Mouse (Mus musculus): ENCODE measurements around the gene Prrg2. TPM values are rescaled to one million over a fixed set of nuclear protein-coding genes. Genes with fewer than 3 reads are reported as not detected.

Gene Prrg2
- polyA plus RNA-seq, 1 experiment from 2014 or later: 33.7 TPM

- no peak overlapping the region for H3K4me2 ChIP-seq
- H3K27me3 ChIP-seq: no peaks in the 10 kb centered on the region
- ATAC-seq (replicated peaks; ENCODE audit: low FRiP score): no peak
- WGBS: 89% methylated on average over 4 of the region's 4 CpGs
- H3K4me3 ChIP-seq (replicated peaks): no peak overlapping the region
- peaks cover 20% of the 10 kb centered on the region for H3K4me1 ChIP-seq
- no peaks in the 10 kb centered on the region for H3K9me3 ChIP-seq (replicated peaks)
- no peak overlapping the region for H3K27ac ChIP-seq
- no peak overlapping the region for H3K9ac ChIP-seq
- peaks cover 62% of the 10 kb centered on the region for H3K36me3 ChIP-seq
Measured at GRCm38 (mm10) chr7:45012824-45013223, 49.7 kb downstream of the Prrg2 start.

GRCm38 (mm10) chr7:45012011-45012410 is 50.5 kb downstream of the Prrg2 start:
- WGBS: 96% methylated on average over 6 of the region's 6 CpGs
- H3K4me3 ChIP-seq (replicated peaks): no peak overlapping the region
- no peaks in the 10 kb centered on the region for H3K27me3 ChIP-seq
- no peak overlapping the region for H3K27ac ChIP-seq
- ATAC-seq (replicated peaks; ENCODE audit: low FRiP score): no peak
- H3K4me2 ChIP-seq: no peak overlapping the region
- H3K9ac ChIP-seq: no peak overlapping the region
- no peaks in the 10 kb centered on the region for H3K9me3 ChIP-seq (replicated peaks)
- peaks cover 70% of the 10 kb centered on the region for H3K36me3 ChIP-seq
- H3K4me1 ChIP-seq: peaks cover 19% of the 10 kb centered on the region

- Histone ChIP-seq H3K36me3 (peaks cover 99% of the 10 kb centered on the region), H3K9me3 (replicated peaks) (no peaks in the 10 kb centered on the region), H3K27ac (no peak overlapping the region), H3K27me3 (no peaks in the 10 kb centered on the region), H3K9ac (no peak overlapping the region), H3K4me1 (0 out of 2 replicates have a peak, but pooled peaks cover 4% of the 10 kb centered on the region), H3K4me2 (no peak overlapping the region), H3K4me3 (replicated peaks) (no peak overlapping the region)
- 88% methylated on average over 19 of the region's 19 CpGs for WGBS
- ATAC-seq (replicated peaks; ENCODE audit: low FRiP score): no peak
Measured at GRCm38 (mm10) chr7:45008411-45008810, 54.1 kb downstream of the Prrg2 start.

GRCm38 (mm10) chr7:45007846-45008245 is 54.6 kb downstream of the Prrg2 start:
- 97% methylated on average over 30 of the region's 30 CpGs for WGBS

GRCm38 (mm10) chr7:45007141-45007540 is 55.3 kb downstream of the Prrg2 start:
- H3K9ac ChIP-seq: no peak overlapping the region
- no peaks in the 10 kb centered on the region for H3K9me3 ChIP-seq (replicated peaks)
- no peak overlapping the region for H3K4me3 ChIP-seq (replicated peaks)
- H3K27ac ChIP-seq: no peak overlapping the region
- H3K36me3 ChIP-seq: peaks cover 99% of the 10 kb centered on the region
- WGBS: 94% methylated on average over 29 of the region's 29 CpGs
- H3K4me1 ChIP-seq: 0 out of 2 replicates have a peak, but pooled peaks cover 4% of the 10 kb centered on the region
- H3K27me3 ChIP-seq: no peaks in the 10 kb centered on the region
- no peak for ATAC-seq (replicated peaks; ENCODE audit: low FRiP score)
- H3K4me2 ChIP-seq: no peak overlapping the region

More at GRCm38 (mm10) chr7:45007846-45008245, 54.6 kb downstream of the Prrg2 start:
- Histone ChIP-seq H3K4me3 (replicated peaks) (no peak overlapping the region), H3K27me3 (no peaks in the 10 kb centered on the region), H3K4me2 (no peak overlapping the region), H3K36me3 (peaks cover 99% of the 10 kb centered on the region), H3K9ac (no peak overlapping the region), H3K9me3 (replicated peaks) (no peaks in the 10 kb centered on the region), H3K27ac (no peak overlapping the region), H3K4me1 (0 out of 2 replicates have a peak, but pooled peaks cover 4% of the 10 kb centered on the region)
- ATAC-seq (replicated peaks; ENCODE audit: low FRiP score): no peak

GRCm38 (mm10) chr7:45006503-45006902 is 56.0 kb downstream of the Prrg2 start:
- Histone ChIP-seq H3K9ac (no peak overlapping the region), H3K9me3 (replicated peaks) (no peaks in the 10 kb centered on the region), H3K4me2 (no peak overlapping the region), H3K27ac (no peak overlapping the region), H3K4me3 (replicated peaks) (no peak overlapping the region), H3K36me3 (peaks cover 99% of the 10 kb centered on the region), H3K4me1 (0 out of 2 replicates have a peak, but pooled peaks cover 4% of the 10 kb centered on the region), H3K27me3 (no peaks in the 10 kb centered on the region)
- ATAC-seq (replicated peaks; ENCODE audit: low FRiP score): no peak
- 96% methylated on average over 12 of the region's 12 CpGs for WGBS

GRCm38 (mm10) chr7:45005321-45005992 is 57.0 kb downstream of the Prrg2 start:
- H3K9ac ChIP-seq: no peak overlapping the region
- peaks cover 9% of the 10 kb centered on the region for H3K4me1 ChIP-seq
- 89% methylated on average over 6 of the region's 6 CpGs for WGBS
- peaks cover 100% of the 10 kb centered on the region for H3K36me3 ChIP-seq
- H3K27ac ChIP-seq: no peak overlapping the region
- H3K27me3 ChIP-seq: no peaks in the 10 kb centered on the region
- H3K9me3 ChIP-seq (replicated peaks): no peaks in the 10 kb centered on the region
- H3K4me2 ChIP-seq: no peak overlapping the region
- no peak overlapping the region for H3K4me3 ChIP-seq (replicated peaks)
- ATAC-seq (replicated peaks; ENCODE audit: low FRiP score): no peak

- Histone ChIP-seq H3K27me3 (no peaks in the 10 kb centered on the region), H3K36me3 (peaks cover 99% of the 10 kb centered on the region), H3K4me3 (replicated peaks) (no peak overlapping the region), H3K4me2 (no peak overlapping the region), H3K9me3 (replicated peaks) (no peaks in the 10 kb centered on the region), H3K4me1 (peaks cover 18% of the 10 kb centered on the region), H3K27ac (peak overlapping the region; percentile 32), H3K9ac (no peak overlapping the region)
- no peak for ATAC-seq (replicated peaks; ENCODE audit: low FRiP score)
- 38% methylated on average over 3 of the region's 3 CpGs for WGBS
Measured at GRCm38 (mm10) chr7:45004546-45004945, 57.9 kb downstream of the Prrg2 start.

Small RNA genes lying within 50 kb of the gene (microRNA-seq; reads per million reads assigned to microRNA genes)
- gene Mir7054: not detected

Other genes starting within 250 kb of the Prrg2 start
- 93.5 and 100 TPM in 2 replicates for gene Nup62, start 246.6 kb downstream of the Prrg2 start, polyA plus RNA-seq (2015; fragmentation: Nextera tagmentation; extraction: Ambion mirVana)
- 1.1 and 1.7 TPM in 2 replicates for gene Il4i1, start 246.3 kb downstream of the Prrg2 start, polyA plus RNA-seq (2015; fragmentation: Nextera tagmentation; extraction: Ambion mirVana)
- gene Atf5, start 246.0 kb downstream of the Prrg2 start, polyA plus RNA-seq (2015; fragmentation: Nextera tagmentation; extraction: Ambion mirVana): 4.2 and 4.3 TPM in 2 replicates
- gene Akt1s1, start 213.7 kb downstream of the Prrg2 start, polyA plus RNA-seq (2015; fragmentation: Nextera tagmentation; extraction: Ambion mirVana): 108 and 118 TPM in 2 replicates
- gene Tbc1d17, start 213.6 kb downstream of the Prrg2 start, polyA plus RNA-seq (2015; fragmentation: Nextera tagmentation; extraction: Ambion mirVana): 76.8 and 81.0 TPM in 2 replicates
- gene Pnkp, start 205.5 kb downstream of the Prrg2 start, polyA plus RNA-seq (2015; fragmentation: Nextera tagmentation; extraction: Ambion mirVana): 31.1 and 33.6 TPM in 2 replicates
- gene Ptov1, start 192.9 kb downstream of the Prrg2 start, polyA plus RNA-seq (2015; fragmentation: Nextera tagmentation; extraction: Ambion mirVana): 411 and 437 TPM in 2 replicates
- gene Med25, start 170.0 kb downstream of the Prrg2 start, polyA plus RNA-seq (2015; fragmentation: Nextera tagmentation; extraction: Ambion mirVana): 103 and 126 TPM in 2 replicates
- gene Fuz, start 166.6 kb downstream of the Prrg2 start, polyA plus RNA-seq (2015; fragmentation: Nextera tagmentation; extraction: Ambion mirVana): 22.3 and 24.0 TPM in 2 replicates
- 74.2 and 79.1 TPM in 2 replicates for gene Ap2a1, start 133.2 kb downstream of the Prrg2 start, polyA plus RNA-seq (2015; fragmentation: Nextera tagmentation; extraction: Ambion mirVana)
- 0.14 TPM in 2 replicates for gene Tsks, start 119.5 kb downstream of the Prrg2 start, polyA plus RNA-seq (2015; fragmentation: Nextera tagmentation; extraction: Ambion mirVana)
- gene Cpt1c, start 87.8 kb downstream of the Prrg2 start, polyA plus RNA-seq (2015; fragmentation: Nextera tagmentation; extraction: Ambion mirVana): 19.2 and 25.1 TPM in 2 replicates
- 704 and 710 TPM in 2 replicates for gene Prmt1, start 76.1 kb downstream of the Prrg2 start, polyA plus RNA-seq (2015; fragmentation: Nextera tagmentation; extraction: Ambion mirVana)
- gene Irf3, start 65.0 kb downstream of the Prrg2 start, polyA plus RNA-seq (2015; fragmentation: Nextera tagmentation; extraction: Ambion mirVana): 86.4 and 90.4 TPM in 2 replicates
- gene Bcl2l12, start 64.0 kb downstream of the Prrg2 start, polyA plus RNA-seq (2015; fragmentation: Nextera tagmentation; extraction: Ambion mirVana): 60.7 and 66.5 TPM in 2 replicates
- 35.5 and 40.1 TPM in 2 replicates for gene Scaf1, start 46.3 kb downstream of the Prrg2 start, polyA plus RNA-seq (2015; fragmentation: Nextera tagmentation; extraction: Ambion mirVana)
- gene Rras, start 44.7 kb downstream of the Prrg2 start, polyA plus RNA-seq (2015; fragmentation: Nextera tagmentation; extraction: Ambion mirVana): 32.6 and 43.2 TPM in 2 replicates
- gene Prr12, start 9.8 kb downstream of the Prrg2 start, polyA plus RNA-seq (2015; fragmentation: Nextera tagmentation; extraction: Ambion mirVana): 10.3 and 11.3 TPM in 2 replicates
- gene Nosip, start 248 bp downstream of the Prrg2 start, polyA plus RNA-seq (2015; fragmentation: Nextera tagmentation; extraction: Ambion mirVana): 71.5 and 79.5 TPM in 2 replicates
- gene Rcn3, start 29.5 kb upstream of the Prrg2 start, polyA plus RNA-seq (2015; fragmentation: Nextera tagmentation; extraction: Ambion mirVana): 322 and 362 TPM in 2 replicates
- 78.0 and 93.5 TPM in 2 replicates for gene Fcgrt, start 41.2 kb upstream of the Prrg2 start, polyA plus RNA-seq (2015; fragmentation: Nextera tagmentation; extraction: Ambion mirVana)
- gene Rps11, start 61.8 kb upstream of the Prrg2 start, polyA plus RNA-seq (2015; fragmentation: Nextera tagmentation; extraction: Ambion mirVana): 1,536 and 1,655 TPM in 2 replicates
- 1,248 and 1,360 TPM in 2 replicates for gene Rpl13a, start 66.1 kb upstream of the Prrg2 start, polyA plus RNA-seq (2015; fragmentation: Nextera tagmentation; extraction: Ambion mirVana)
- gene Gm45713, start 73.6 kb upstream of the Prrg2 start, polyA plus RNA-seq (2015; fragmentation: Nextera tagmentation; extraction: Ambion mirVana): 0.44 TPM in 1 of 2 replicates, not detected in the other
- gene Flt3l, start 73.8 kb upstream of the Prrg2 start, polyA plus RNA-seq (2015; fragmentation: Nextera tagmentation; extraction: Ambion mirVana): 1.9 and 7.5 TPM in 2 replicates
- gene Pih1d1, start 91.6 kb upstream of the Prrg2 start, polyA plus RNA-seq (2015; fragmentation: Nextera tagmentation; extraction: Ambion mirVana): 107 and 108 TPM in 2 replicates
- 69.3 and 69.9 TPM in 2 replicates for gene Aldh16a1, start 91.9 kb upstream of the Prrg2 start, polyA plus RNA-seq (2015; fragmentation: Nextera tagmentation; extraction: Ambion mirVana)
- 0.14 and 0.30 TPM in 2 replicates for gene Slc17a7, start 101.3 kb upstream of the Prrg2 start, polyA plus RNA-seq (2015; fragmentation: Nextera tagmentation; extraction: Ambion mirVana)
- gene Gfy, start 116.9 kb upstream of the Prrg2 start, polyA plus RNA-seq (2015; fragmentation: Nextera tagmentation; extraction: Ambion mirVana): not detected in 2 replicates
- not detected in 2 replicates for gene Pth2, start 118.3 kb upstream of the Prrg2 start, polyA plus RNA-seq (2015; fragmentation: Nextera tagmentation; extraction: Ambion mirVana)
- gene Ccdc155, start 142.2 kb upstream of the Prrg2 start, polyA plus RNA-seq (2015; fragmentation: Nextera tagmentation; extraction: Ambion mirVana): 0.78 and 1.1 TPM in 2 replicates
- gene Dkkl1, start 149.5 kb upstream of the Prrg2 start, polyA plus RNA-seq (2015; fragmentation: Nextera tagmentation; extraction: Ambion mirVana): 0.97 and 1.4 TPM in 2 replicates
- 196 and 207 TPM in 2 replicates for gene Tead2, start 153.1 kb upstream of the Prrg2 start, polyA plus RNA-seq (2015; fragmentation: Nextera tagmentation; extraction: Ambion mirVana)
- gene Cd37, start 176.4 kb upstream of the Prrg2 start, polyA plus RNA-seq (2015; fragmentation: Nextera tagmentation; extraction: Ambion mirVana): 1.2 and 2.4 TPM in 2 replicates
- gene Slc6a16, start 178.4 kb upstream of the Prrg2 start, polyA plus RNA-seq (2015; fragmentation: Nextera tagmentation; extraction: Ambion mirVana): 0.10 and 0.23 TPM in 2 replicates
- gene Slc6a21, start 214.8 kb upstream of the Prrg2 start, polyA plus RNA-seq (2015; fragmentation: Nextera tagmentation; extraction: Ambion mirVana): not detected in 2 replicates